Mouse (Mus musculus) B cell, adult 62 days (primary cell): ENCODE results near the gene Gm9972. TPM values are rescaled to one million over a fixed set of nuclear protein-coding genes. Genes with fewer than 3 reads are reported as not detected.

ENCODE experiments used
- total RNA-seq: library from RNA; stranded (reverse); gene quantifications from 4 replicates; pipeline ENCODE4 v1.2.4, GENCODE M21; 2023

Gene Gm9972
- not detected in 4 replicates for total RNA-seq

GRCm38 (mm10) chr11:43035446-43035845 lies at the start of gene Gm9972:
Gene Gm9972 (plus strand): TSS chr11:43035746.

Other genes starting within 250 kb of the Gm9972 start
- not detected in 4 replicates for gene Atp10b, start 114.1 kb downstream of the Gm9972 start, total RNA-seq